ENCODE assay signal across 10 mouse cellular contexts in the genomic region with DNA sequence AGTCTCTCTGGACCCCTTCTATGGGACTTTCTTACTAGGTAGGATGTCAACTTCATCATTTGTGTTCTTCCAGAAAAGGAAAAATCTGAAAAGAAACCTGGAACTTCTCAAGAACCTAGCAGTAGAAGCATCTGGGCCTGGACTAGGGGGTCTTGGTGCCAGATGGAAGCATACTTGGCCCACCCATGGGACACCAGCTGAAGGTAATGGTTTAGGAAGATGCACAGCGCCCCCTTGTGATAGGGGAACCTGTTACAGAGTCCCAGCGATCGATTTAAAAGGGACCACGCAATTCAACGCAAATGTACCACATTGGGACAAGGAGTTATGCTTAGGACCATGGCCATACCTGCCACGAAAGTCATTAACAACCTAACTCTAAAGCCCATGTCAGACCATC. TPM values are rescaled to one million over a fixed set of nuclear protein-coding genes. Genes with fewer than 3 reads are reported as not detected.
DNase-seq lines count a peak whose midpoint lies in the region; ATAC-seq and TF ChIP-seq lines count a peak whose summit lies in the region.
"Had no signal": no experiment of that assay in that cellular context is flagged by ENCODE, and none has a peak within 500 bp of the region (broad histone marks: within the 10 kb centered on the region; RNA-seq: fewer than 3 reads in every experiment).

No protein-coding gene starts in this region.

- no peaks in the 10 kb centered on the region for H3K4me1 ChIP-seq in hindbrain, embryonic 10.5 days (replicated peaks)
- no peaks in the 10 kb centered on the region for H3K4me1 ChIP-seq in hindbrain, embryonic 16.5 days (ENCODE audit: control insufficient read depth, insufficient read depth, low read depth, low read length)
- H3K4me1 ChIP-seq: embryonic facial prominence, embryonic 13.5 days; limb, embryonic 13.5 days had no signal

- peak; percentile 25 for DNase-seq in hindbrain, embryonic 10.5 days (ENCODE audit: low spot score)
- DNase-seq in adrenal gland, adult 18-20 months (ENCODE audit: low spot score in 2 of 2): peak; percentile 56 to 61
- peak; percentile 60 for DNase-seq in embryo, embryonic 11 days
- peak; percentile 44 for DNase-seq in layer of hippocampus, adult 9-10 months (ENCODE audit: low spot score)
- DNase-seq in spleen, adult 12 weeks (ENCODE audit: low spot score): no peak

- peak; percentile 56 for TF ChIP-seq CTCF in C2C12 (IDR thresholded peaks at IDR 0.05; ENCODE audit: control insufficient read depth, insufficient read depth, insufficient read length)

- no peaks in the 10 kb centered on the region for H3K9me3 ChIP-seq in hindbrain, embryonic 10.5 days
- no peaks in the 10 kb centered on the region for H3K9me3 ChIP-seq in hindbrain, embryonic 16.5 days (ENCODE audit: control insufficient read depth, low read length)
- H3K9me3 ChIP-seq: embryonic facial prominence, embryonic 13.5 days; limb, embryonic 13.5 days had no signal

- H3K27ac ChIP-seq in hindbrain, embryonic 10.5 days: no peak overlapping the region
- H3K27ac ChIP-seq in hindbrain, embryonic 16.5 days (ENCODE audit: low read depth, low read length): no peak overlapping the region
- H3K27ac ChIP-seq: embryonic facial prominence, embryonic 13.5 days; limb, embryonic 13.5 days had no signal

- no peaks in the 10 kb centered on the region for H3K36me3 ChIP-seq in hindbrain, embryonic 10.5 days
- no peaks in the 10 kb centered on the region for H3K36me3 ChIP-seq in hindbrain, embryonic 16.5 days (ENCODE audit: control insufficient read depth, insufficient read depth, low read length)
- no peaks in the 10 kb centered on the region for H3K36me3 ChIP-seq in C2C12 (ENCODE audit: control insufficient read depth, insufficient read depth)
- H3K36me3 ChIP-seq: embryonic facial prominence, embryonic 13.5 days; limb, embryonic 13.5 days had no signal

- 26% methylated on average over 6 of the region's 6 CpGs for WGBS in hindbrain, embryonic 10.5 days
- 29% methylated on average over 6 of the region's 6 CpGs for WGBS in hindbrain, embryonic 16.5 days

- no peak overlapping the region for H3K9ac ChIP-seq in hindbrain, embryonic 16.5 days (ENCODE audit: low read depth, low read length)
- H3K9ac ChIP-seq: embryonic facial prominence, embryonic 13.5 days; limb, embryonic 13.5 days had no signal

- no peak overlapping the region for H3K4me3 ChIP-seq in hindbrain, embryonic 10.5 days
- H3K4me3 ChIP-seq in hindbrain, embryonic 16.5 days (ENCODE audit: low read length): no peak overlapping the region
- H3K4me3 ChIP-seq in C2C12 (ENCODE audit: insufficient read depth, poor library complexity, severe bottlenecking): no peak overlapping the region
- H3K4me3 ChIP-seq: embryonic facial prominence, embryonic 13.5 days; limb, embryonic 13.5 days had no signal

- H3K79me3 ChIP-seq in C2C12 (ENCODE audit: low read depth): no peaks in the 10 kb centered on the region

- no peak for ATAC-seq in hindbrain, embryonic 16.5 days
- ATAC-seq in megakaryocyte-erythroid progenitor cell, adult 5-6 weeks (replicated peaks; ENCODE audit: low FRiP score, low TSS enrichment, poor library complexity, severe bottlenecking): peak; percentile 51; the same call in 1 of the 2 replicates

- no peaks in the 10 kb centered on the region for H3K79me2 ChIP-seq in C2C12 (ENCODE audit: control insufficient read depth, insufficient read depth)

- no peak overlapping the region for H3ac ChIP-seq in C2C12 (ENCODE audit: control insufficient read depth, insufficient read length, low read depth)

- H3K4me2 ChIP-seq in hindbrain, embryonic 16.5 days (ENCODE audit: low read length): no peak overlapping the region
- H3K4me2 ChIP-seq: embryonic facial prominence, embryonic 13.5 days; limb, embryonic 13.5 days had no signal

- no peaks in the 10 kb centered on the region; the same call in 1 of the 2 replicates for H3K27me3 ChIP-seq in hindbrain, embryonic 10.5 days (ENCODE audit: insufficient read depth, poor library complexity, severe bottlenecking)
- H3K27me3 ChIP-seq in hindbrain, embryonic 16.5 days (replicated peaks; ENCODE audit: control insufficient read depth, insufficient read depth, low read length): no peaks in the 10 kb centered on the region; the same call in 1 of the 2 replicates
- peaks cover 19% of the 10 kb centered on the region for H3K27me3 ChIP-seq in C2C12 (ENCODE audit: control insufficient read depth, insufficient read depth, insufficient read length)
- H3K27me3 ChIP-seq: embryonic facial prominence, embryonic 13.5 days had no signal

TF ChIP-seq in C2C12, 6 proteins besides CTCF, POLR2A, EP300 and RAD21:
- no peak for TF ChIP-seq MYOD1 (IDR thresholded peaks at IDR 0.05; ENCODE audit: control insufficient read depth, insufficient read length, low read depth)

RNA-seq across cellular contexts. Expression of a gene that starts 36.0 kb away (rescaled TPM):
- 0.20 and 0.25 TPM in 2 replicates for polyA plus RNA-seq in hindbrain, embryonic 10.5 days (2016; fragmentation: Nextera tagmentation; extraction: Ambion mirVana)
- 0.85 and 1.1 TPM in 2 replicates for polyA plus RNA-seq in hindbrain, embryonic 16.5 days (2015; fragmentation: Nextera tagmentation; extraction: Ambion mirVana)
- polyA plus RNA-seq in C2C12 (2012; fragmentation: generic; extraction: Trizol): 0.76 TPM
- total RNA-seq in adrenal gland, adult 18-20 months (2021): under 1 TPM; 0.40 to 0.64 TPM
- not detected in 2 replicates for total RNA-seq in megakaryocyte-erythroid progenitor cell, adult 5-6 weeks (2014; fragmentation: Nextera tagmentation)
- 0.27 TPM in 1 of 2 replicates, not detected in the other for total RNA-seq in megakaryocyte-erythroid progenitor cell, adult 5-6 weeks (2017)
